Mouse (Mus musculus): ENCODE measurements at regions not wholly inside any gene's neighbourhood (a gene's known extent, or its start where the extent isn't known, plus 50 kb on each side); places are given as distances from the start of the nearest gene placed in this dataset.

DNA sequence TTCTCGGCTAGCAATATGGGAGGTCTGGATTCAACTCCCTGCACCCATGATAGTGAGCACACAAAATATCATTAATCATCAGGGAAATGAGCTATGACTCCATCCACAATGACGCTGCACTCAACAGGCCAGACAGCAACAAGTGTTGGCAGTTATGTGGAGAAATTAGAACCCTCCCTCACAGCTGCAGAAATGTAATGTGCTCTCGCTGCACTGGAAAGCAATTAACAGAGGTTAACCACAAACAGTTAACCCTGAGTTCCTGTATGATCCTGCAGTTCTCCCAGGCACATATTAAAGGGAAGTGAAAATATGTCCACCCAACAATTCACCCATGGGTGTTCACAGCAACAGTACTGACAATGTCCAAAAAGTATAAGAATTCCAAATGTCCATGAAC lies 54.0 kb upstream of the Jade2 start:
- Histone ChIP-seq H3K4me1 (ENCODE audit: control insufficient read depth, insufficient read depth, low read length) (no peaks in the 10 kb centered on the region), H3K27ac (ENCODE audit: insufficient read depth, low read length) (no peak overlapping the region), H3K4me3 (ENCODE audit: insufficient read depth, low read length) (no peak overlapping the region)
- TF ChIP-seq POLR2A (IDR thresholded peaks at IDR 0.05; ENCODE audit: extremely low read depth, insufficient read depth, low read length) (no peak), CTCF (IDR thresholded peaks at IDR 0.05; ENCODE audit: extremely low read depth, insufficient read depth, low read length) (no peak)

DNA sequence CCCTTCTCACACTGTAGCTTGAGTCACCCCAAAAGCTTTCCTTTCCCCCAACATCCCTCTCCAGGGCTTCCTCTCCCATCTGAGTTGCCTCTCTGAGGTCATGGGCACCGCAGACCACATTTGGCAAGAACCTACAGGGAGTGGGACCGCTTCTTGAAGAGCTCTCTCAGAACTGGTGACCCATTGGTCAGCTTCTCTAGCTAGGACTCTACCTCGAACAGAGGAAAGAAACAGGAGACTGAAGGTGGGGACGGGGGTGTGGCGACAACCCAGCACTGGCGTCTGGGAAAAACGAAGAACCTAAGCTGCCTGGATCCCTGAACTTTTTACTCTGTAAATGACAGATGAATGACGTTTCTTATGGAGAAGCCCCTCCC lies 51.8 kb upstream of the Cdkn2aipnl start:
- Histone ChIP-seq H3K4me3 (ENCODE audit: insufficient read depth, low read length) (no peak overlapping the region), H3K4me1 (ENCODE audit: control insufficient read depth, insufficient read depth, low read length) (no peaks in the 10 kb centered on the region), H3K27ac (ENCODE audit: insufficient read depth, low read length) (peak overlapping the region; percentile 98)
- no peak for TF ChIP-seq CTCF (IDR thresholded peaks at IDR 0.05; ENCODE audit: extremely low read depth, insufficient read depth, low read length)
- TF ChIP-seq POLR2A (IDR thresholded peaks at IDR 0.05; ENCODE audit: extremely low read depth, insufficient read depth, low read length) = no peak

DNA sequence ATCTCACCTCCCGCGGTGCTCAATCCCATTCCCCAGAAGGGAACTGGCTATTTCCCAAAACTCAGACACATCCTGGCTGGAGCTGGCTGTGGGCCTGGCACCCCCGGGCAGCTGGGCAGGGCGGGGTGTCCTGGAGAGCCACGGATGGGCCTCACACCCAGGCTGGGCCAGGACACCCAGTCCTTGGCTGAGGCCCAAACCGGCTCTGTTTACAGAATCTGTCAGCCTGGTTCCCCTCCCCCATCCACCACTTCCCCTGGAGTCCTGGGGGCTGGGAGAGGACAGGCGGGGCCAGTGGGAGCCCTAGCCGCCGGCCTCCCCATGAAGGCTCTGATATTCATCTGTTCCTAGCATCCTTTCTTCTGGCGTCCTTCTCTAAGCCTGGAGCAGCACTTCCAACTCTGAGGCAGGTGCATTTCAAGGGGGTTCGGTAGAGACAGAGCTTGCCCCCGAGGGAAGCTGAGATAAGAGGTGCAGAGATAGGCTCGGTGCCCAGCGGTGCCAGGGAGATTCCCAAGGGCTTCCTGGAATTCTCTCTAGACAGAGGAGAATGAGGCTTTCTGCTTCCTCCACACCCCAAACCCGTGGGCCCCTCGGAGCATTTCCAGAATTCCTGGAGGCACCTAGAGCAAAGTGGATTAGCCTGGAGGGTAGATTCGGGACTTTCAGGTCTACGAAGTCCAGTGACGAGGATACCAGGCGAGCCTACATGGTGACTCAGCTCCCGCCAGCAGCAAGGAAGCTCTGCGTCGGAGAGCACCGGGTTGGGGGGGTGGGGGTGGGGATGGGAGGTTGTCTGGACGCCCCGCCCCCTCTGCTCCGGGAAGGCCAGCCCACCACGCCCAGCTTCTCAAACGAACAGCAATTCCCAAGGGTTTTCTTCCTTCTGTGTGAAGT lies 51.2 kb upstream of the Cdkn2aipnl start:
- TF ChIP-seq CTCF (IDR thresholded peaks at IDR 0.05; ENCODE audit: extremely low read depth, insufficient read depth, low read length) = no peak
- TF ChIP-seq POLR2A (IDR thresholded peaks at IDR 0.05; ENCODE audit: extremely low read depth, insufficient read depth, low read length) = peak; percentile 54; the same call in 1 of the 2 replicates
- H3K4me3 ChIP-seq (ENCODE audit: insufficient read depth, low read length) = peak overlapping the region; percentile 56
- H3K4me1 ChIP-seq (ENCODE audit: control insufficient read depth, insufficient read depth, low read length) = no peaks in the 10 kb centered on the region
- H3K27ac ChIP-seq (ENCODE audit: insufficient read depth, low read length) = peak overlapping the region; percentile 98

Data from cortical plate, adult 2 months (tissue).